Mouse (Mus musculus) cortical plate, adult 2 months (tissue): ENCODE data around the gene Cpvl. TPM values are rescaled to one million over a fixed set of nuclear protein-coding genes. Genes with fewer than 3 reads are reported as not detected.

ENCODE experiments used
- H3K27ac ChIP-seq: fragments of 200-500 bp; 2 replicates; pipeline ENCODE4 v1.5.1; 2012; ENCODE audit warnings: low read length, control low read depth, inconsistent platforms; ENCODE audit not compliant: insufficient read depth
- H3K4me1 ChIP-seq: fragments of 200-500 bp; 2 replicates; pipeline ENCODE4 v1.6.1; 2011; ENCODE audit warnings: low read length; ENCODE audit not compliant: control insufficient read depth, insufficient read depth
- H3K4me3 ChIP-seq: fragments of 200-500 bp; 2 replicates; pipeline ENCODE4 v1.5.1; 2011; ENCODE audit warnings: mild to moderate bottlenecking, low read length, control low read depth; ENCODE audit not compliant: insufficient read depth
- CTCF ChIP-seq: fragments of 200-500 bp; IDR thresholded peaks from 2 replicates; pipeline ENCODE4 v1.5.1; 2011; ENCODE audit warnings: mild to moderate bottlenecking, control low read depth, low read length; ENCODE audit not compliant: insufficient read depth; ENCODE audit errors: extremely low read depth
- POLR2A ChIP-seq: fragments of 200-500 bp; IDR thresholded peaks from 2 replicates; pipeline ENCODE4 v1.6.1; 2011; ENCODE audit warnings: mild to moderate bottlenecking, low read length, control low read depth; ENCODE audit not compliant: insufficient read depth; ENCODE audit errors: extremely low read depth
- polyA plus RNA-seq: library from polyadenylated mRNA; depleted of rRNA; stranded (reverse); fragments of >200 nt; gene quantifications from 2 replicates; pipeline ENCODE4 v1.2.3, GENCODE M21; 2012

Cpvl gene
- polyA plus RNA-seq, 1 experiment, result not detected

DNA sequence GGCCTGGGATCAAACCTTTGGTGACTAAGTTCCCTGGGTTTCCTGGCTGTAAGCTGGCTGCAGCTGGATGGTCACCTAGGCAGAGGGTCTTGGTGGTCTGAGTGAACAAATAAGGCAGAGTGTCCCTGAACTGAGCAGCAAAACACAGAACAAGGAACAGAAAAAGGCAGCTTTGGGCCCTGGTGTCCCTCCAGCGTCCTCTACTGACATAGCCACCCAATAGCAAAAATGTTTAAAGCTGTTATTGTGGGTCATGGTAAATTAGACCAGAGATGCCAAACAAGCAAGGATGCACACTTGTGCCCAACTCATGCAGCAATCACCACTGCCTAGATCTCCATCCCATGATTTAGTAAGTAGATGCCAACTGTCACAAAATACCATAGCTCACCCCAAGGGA lies 16.5 kb downstream of the Cpvl start:
- TF ChIP-seq CTCF (no peak), POLR2A (no peak)
- no peak overlapping the region for H3K27ac ChIP-seq
- H3K4me1 ChIP-seq, result 0 out of 2 replicates have a peak, but pooled peaks cover 2% of the 10 kb centered on the region
- no peak overlapping the region for H3K4me3 ChIP-seq

DNA sequence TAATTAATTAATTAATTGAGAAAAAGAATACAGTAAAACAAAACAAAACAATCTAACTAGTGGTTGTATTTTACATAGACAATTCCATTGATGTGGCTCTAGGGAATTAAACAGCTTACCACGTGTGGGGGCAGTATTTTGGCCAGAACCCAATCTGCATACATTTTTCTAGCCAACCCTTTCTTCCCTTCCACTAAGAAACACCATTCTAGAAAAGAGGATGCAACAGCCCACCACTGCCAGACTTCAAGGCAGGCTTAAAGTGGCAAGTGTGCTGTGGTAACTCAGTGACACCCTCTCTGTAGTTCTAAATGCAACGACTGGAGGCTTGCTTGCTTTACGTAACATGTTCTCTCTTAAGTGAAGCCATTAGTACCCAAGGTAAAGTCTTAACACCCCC lies 18.6 kb downstream of the Cpvl start:
- Histone ChIP-seq H3K4me1 (0 out of 2 replicates have a peak, but pooled peaks cover 2% of the 10 kb centered on the region), H3K27ac (no peak overlapping the region), H3K4me3 (no peak overlapping the region)
- no peak for TF ChIP-seq CTCF
- TF ChIP-seq POLR2A, result no peak

DNA sequence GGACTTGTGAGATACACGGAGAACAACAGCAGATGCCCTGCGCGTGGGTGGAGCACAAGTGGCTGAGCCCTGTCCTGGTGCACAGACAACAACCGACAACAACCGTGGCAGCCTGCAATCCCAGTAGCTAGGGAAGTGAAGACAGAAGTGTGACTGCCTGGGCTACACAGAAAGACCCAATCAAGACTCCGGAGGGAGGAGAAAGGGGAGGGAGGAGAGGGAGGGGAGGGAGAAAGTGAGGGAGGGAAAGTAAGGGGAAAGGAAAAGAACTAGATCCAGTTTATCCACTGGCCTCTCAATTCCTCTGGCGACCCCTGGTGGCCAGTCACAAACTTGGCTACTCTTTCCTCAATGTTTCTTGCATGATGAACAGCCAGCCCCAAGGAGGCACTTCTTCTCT lies 20.1 kb downstream of the Cpvl start:
- TF ChIP-seq POLR2A (no peak), CTCF (peak; percentile 70)
- H3K4me1 ChIP-seq, result 0 out of 2 replicates have a peak, but pooled peaks cover 2% of the 10 kb centered on the region
- H3K4me3 ChIP-seq, result no peak overlapping the region

DNA sequence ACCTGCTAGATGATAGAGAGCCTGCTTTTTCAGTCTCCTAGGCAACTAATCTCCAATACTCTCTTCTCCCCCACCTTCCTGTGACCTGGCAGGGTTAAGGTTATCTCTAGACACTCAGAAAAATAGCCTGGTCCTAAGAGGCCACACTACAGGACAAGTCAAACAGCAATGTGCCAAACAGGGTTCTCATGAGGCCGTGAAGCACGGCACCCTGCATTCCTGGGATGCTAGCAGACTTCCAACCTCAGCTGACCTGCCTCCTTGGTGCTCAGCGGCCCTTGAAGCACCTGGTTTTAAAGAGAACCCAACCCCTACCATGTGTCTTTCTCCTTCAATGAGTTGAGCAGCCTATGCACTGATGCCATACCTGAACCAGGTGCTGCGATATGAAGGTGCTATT lies 22.0 kb downstream of the Cpvl start:
- Histone ChIP-seq H3K27ac (no peak overlapping the region), H3K4me1 (0 out of 2 replicates have a peak, but pooled peaks cover 2% of the 10 kb centered on the region), H3K4me3 (no peak overlapping the region)
- no peak for TF ChIP-seq POLR2A
- no peak for TF ChIP-seq CTCF

More for the DNA sequence above, 20.1 kb downstream of the Cpvl start:
- no peak overlapping the region for H3K27ac ChIP-seq

DNA sequence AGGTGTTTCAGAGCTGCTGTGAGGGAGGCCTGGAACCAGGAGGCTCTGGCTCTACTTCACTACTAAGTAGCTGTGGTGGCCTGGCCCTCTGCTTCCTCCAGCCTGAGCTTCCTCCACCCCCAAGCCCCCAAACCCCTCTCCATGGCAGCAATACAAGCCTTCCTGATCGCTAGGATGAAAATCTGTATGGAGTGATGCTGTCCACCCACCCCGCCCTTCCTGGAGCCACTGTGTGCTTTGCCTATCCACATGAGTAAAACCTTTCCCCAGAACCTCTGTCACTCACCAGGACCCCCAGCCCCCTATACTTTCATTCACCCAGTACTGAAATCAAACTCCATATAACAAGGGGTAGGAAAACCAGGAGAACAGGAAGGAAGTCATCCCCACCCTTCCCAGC lies 22.6 kb downstream of the Cpvl start:
- no peak overlapping the region for H3K27ac ChIP-seq
- no peak for TF ChIP-seq CTCF
- TF ChIP-seq POLR2A, result no peak
- H3K4me1 ChIP-seq, result peaks cover 5% of the 10 kb centered on the region; the same call in 1 of the 2 replicates
- no peak overlapping the region for H3K4me3 ChIP-seq

DNA sequence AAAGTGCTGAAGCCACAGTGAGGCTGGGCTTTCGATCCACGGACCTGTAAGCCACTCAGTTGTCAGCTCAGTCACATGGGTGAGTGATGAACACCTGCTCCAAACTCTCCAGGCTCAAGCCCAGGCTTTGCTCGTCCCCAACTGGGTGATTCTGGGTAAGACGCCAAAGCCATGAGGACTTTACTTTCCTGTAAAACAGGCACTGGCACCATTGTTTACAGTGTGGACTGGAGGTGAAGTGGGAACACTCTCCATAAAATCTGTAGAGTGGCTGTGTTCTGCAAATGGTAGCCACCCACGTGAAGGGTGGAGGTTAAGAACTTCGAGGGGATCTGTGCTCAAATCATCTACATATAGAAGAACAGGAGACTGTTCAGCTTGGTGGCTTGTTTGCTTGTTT lies 23.2 kb downstream of the Cpvl start:
- Histone ChIP-seq H3K27ac (no peak overlapping the region), H3K4me3 (no peak overlapping the region), H3K4me1 (peaks cover 5% of the 10 kb centered on the region; the same call in 1 of the 2 replicates)
- TF ChIP-seq CTCF (no peak), POLR2A (no peak)

DNA sequence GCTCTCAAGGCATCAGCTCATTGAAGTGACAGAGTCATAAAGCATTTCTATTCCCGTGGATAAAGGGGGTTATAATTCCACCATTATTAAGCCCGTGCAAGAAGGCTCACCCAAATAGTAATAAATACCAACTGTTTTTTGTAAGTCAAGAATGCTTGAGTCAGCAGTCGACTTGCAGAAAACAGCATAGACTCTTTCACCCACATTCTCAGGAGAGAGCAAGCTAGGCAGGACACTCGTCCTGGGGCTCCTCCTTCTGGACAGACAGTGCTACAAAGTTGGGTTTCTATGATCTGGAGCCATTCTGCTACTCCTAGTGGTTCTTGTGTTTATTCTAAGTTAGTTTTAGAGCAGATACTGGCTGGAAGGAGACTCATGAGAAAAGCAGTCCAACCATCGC lies 24.4 kb downstream of the Cpvl start:
- H3K4me1 ChIP-seq, result peaks cover 5% of the 10 kb centered on the region; the same call in 1 of the 2 replicates
- no peak overlapping the region for H3K4me3 ChIP-seq
- no peak for TF ChIP-seq POLR2A
- TF ChIP-seq CTCF, result peak; percentile 78
- no peak overlapping the region for H3K27ac ChIP-seq

DNA sequence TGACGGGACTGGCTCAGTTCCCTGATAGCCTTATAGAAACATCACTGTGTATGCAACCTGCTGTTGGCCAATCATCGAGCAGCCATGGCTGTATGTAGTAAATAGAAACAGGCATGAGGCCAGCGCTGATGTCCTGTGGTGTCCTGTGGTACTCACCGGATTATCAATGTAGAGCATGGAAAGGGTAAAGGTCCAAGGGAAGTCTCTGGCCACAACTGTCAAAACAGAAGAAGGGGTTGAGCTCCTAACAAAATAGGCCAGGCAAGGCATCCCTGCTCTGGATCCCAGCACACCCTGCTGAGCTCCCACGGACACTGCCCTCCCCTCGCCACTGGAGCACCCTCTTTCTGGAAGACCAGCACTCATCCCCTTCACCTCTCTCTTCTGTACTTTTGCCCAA lies 25.1 kb downstream of the Cpvl start:
- no peak for TF ChIP-seq POLR2A
- TF ChIP-seq CTCF, result no peak
- Histone ChIP-seq H3K27ac (no peak overlapping the region), H3K4me1 (peaks cover 5% of the 10 kb centered on the region; the same call in 1 of the 2 replicates)

DNA sequence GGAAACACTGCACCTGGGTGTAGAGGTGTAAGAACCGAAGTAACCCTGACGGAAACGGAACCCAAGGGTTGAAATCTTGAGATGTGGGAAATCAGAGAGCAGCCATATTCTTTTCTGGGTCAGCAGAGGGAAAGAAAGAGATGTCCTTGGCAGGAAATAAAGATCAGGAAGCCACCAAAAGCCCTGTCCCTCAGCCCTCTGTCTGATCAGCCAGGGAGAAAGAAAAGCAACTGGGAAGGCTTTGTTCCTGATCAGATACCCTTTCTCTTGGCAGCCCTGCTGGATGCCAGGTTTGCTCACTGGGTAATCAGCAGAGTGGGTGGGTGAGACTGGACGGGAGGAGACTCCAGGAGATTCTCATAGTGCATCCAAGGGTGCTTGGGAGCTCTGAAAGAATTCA lies 27.1 kb downstream of the Cpvl start:
- Histone ChIP-seq H3K4me1 (peaks cover 3% of the 10 kb centered on the region; the same call in 1 of the 2 replicates), H3K27ac (no peak overlapping the region), H3K4me3 (no peak overlapping the region)
- TF ChIP-seq POLR2A, result no peak
- no peak for TF ChIP-seq CTCF

More for the DNA sequence above, 25.1 kb downstream of the Cpvl start:
- H3K4me3 ChIP-seq, result no peak overlapping the region

DNA sequence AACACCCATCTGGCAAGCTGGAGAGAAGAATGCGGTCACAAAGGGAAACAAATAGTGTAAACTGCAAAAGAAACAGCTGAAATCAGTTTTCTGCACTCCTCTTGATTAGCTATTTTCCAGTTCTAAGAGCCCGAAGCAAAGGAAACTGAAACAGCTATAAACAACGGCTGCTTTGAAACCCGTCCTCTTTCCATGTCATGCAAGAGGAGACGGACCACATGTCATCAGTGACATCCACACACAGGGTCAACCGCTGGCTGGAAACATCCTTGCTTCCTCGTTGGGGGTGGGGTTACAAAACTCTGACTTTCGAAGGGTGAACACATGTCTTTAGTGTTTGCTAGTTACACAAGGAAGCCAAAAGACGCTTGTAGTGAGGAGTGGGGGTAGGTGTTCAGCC lies 27.6 kb downstream of the Cpvl start:
- Histone ChIP-seq H3K4me3 (no peak overlapping the region), H3K27ac (no peak overlapping the region), H3K4me1 (peaks cover 3% of the 10 kb centered on the region; the same call in 1 of the 2 replicates)
- TF ChIP-seq POLR2A (no peak), CTCF (no peak)

DNA sequence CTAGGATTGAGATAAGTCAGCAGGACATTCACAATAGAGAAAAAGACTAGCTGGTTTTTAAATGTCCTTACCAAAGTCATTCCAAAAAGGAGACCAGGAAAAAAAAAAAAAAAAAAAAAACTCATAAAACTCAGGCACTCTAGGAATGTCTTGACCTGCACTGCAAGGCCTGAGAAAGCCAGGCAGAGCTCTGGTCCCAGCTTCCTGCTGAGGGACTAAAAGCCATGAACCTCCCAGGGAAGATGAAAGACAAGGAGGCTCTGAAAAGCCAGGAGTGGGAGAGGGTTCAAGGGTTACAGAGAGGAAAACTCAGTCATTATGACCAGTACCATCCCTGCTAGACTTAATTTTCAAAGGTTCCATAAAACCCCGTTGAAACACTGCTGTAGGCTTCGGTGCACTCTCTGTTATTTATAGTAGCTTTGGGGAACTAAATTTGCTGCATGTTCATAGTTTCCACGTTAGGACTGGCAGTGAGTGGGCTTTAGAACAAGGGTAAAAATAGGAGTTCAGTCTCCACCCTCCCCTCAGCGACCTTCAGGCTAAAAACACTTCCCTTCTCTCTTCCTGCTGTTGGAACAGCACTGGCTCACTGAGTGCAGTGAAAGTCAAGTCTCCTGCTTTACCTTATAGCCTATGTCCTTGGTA lies 30.0 kb downstream of the Cpvl start:
- Histone ChIP-seq H3K27ac (no peak overlapping the region), H3K4me3 (no peak overlapping the region), H3K4me1 (peaks cover 3% of the 10 kb centered on the region; the same call in 1 of the 2 replicates)
- TF ChIP-seq CTCF (no peak), POLR2A (no peak)

DNA sequence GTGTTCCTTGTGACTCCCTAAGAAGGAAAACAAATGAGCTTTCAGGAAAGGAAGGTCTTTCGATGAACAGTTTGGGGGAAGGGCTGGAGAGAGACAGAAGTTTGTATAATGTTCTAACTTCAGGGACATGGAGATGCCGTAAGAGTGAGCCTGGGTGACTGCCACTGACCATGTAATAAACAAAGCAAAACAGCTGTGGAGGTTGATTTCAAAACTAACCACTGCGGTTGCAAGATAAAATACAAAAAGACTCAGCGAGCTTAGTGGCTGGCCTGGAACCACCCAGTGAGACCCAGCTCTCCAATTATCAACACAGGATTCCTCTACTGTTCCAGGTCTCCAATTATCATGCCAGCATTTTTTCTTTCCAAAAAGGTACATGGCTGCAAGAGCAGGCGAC lies 33.6 kb downstream of the Cpvl start:
- Histone ChIP-seq H3K27ac (no peak overlapping the region), H3K4me1 (no peaks in the 10 kb centered on the region), H3K4me3 (no peak overlapping the region)
- TF ChIP-seq CTCF, result no peak
- no peak for TF ChIP-seq POLR2A
